Mouse (Mus musculus): ENCODE data around the gene Prg2. TPM values are rescaled to one million over a fixed set of nuclear protein-coding genes. Genes with fewer than 3 reads are reported as not detected.

Gene Prg2
- polyA plus RNA-seq, 1 experiment from 2014 or later: not detected

DNA sequence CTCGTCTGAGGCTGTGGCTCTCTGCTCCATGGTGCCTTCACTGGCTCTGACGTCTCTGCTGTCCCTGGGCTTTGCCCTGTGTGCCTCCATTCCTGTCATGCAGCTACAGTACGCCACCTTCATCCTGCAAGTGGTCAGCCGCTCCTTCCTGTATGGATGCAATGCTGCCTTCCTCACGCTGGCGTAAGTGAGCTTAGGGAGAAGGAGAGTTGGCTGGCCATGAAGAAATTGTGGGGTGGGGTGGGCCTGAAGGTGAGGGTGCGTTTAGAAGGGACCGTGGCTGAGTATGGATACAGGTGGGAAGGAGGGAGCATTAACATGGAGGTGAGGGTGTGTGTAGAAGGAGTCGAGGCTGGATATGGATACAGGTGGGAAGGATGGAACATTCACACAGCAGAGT, 24.8 kb upstream of the Prg2 start:
- H3K27me3 ChIP-seq (ENCODE audit: control insufficient read depth, insufficient read depth, low read length): no peaks in the 10 kb centered on the region

DNA sequence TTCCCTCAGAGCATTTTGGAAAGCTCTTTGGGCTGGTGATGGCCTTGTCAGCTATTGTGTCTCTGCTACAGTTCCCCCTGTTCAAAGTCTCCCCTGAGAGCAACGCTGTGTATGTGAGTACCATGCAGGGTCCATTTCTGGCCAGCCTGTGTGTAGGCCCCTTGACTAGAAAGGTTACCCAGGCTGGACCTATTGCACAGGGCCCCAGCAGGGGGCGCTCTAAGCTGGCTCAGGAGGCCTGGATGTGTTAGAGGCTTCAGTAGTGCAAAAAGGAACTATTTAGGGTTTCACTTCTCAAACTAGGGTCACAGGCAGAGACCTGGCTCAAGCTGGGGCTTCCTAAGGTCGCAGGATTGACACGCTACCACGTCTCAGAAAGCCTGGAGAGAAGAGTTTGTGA, 24.0 kb upstream of the Prg2 start:
- ATAC-seq (ENCODE audit: low read depth): peak; percentile 38; the same call in 1 of the 2 replicates
- Histone ChIP-seq H3K9ac (replicated peaks; ENCODE audit: low read depth, low read length) (no peak overlapping the region), H3K4me3 (ENCODE audit: low read depth, low read length) (no peak overlapping the region), H3K27me3 (ENCODE audit: control insufficient read depth, insufficient read depth, low read length) (no peaks in the 10 kb centered on the region), H3K4me1 (ENCODE audit: control insufficient read depth, insufficient read depth, low read length) (no peaks in the 10 kb centered on the region), H3K36me3 (ENCODE audit: control insufficient read depth, insufficient read depth, low read length) (no peaks in the 10 kb centered on the region), H3K27ac (ENCODE audit: low read depth, low read length) (no peak overlapping the region), H3K4me2 (ENCODE audit: low read depth, low read length) (no peak overlapping the region), H3K9me3 (ENCODE audit: control insufficient read depth, low read length) (no peaks in the 10 kb centered on the region)
- 64% methylated on average over 5 of the region's 5 CpGs for WGBS

More for the DNA sequence above, 24.8 kb upstream of the Prg2 start:
- WGBS: 91% methylated on average over 9 of the region's 9 CpGs
- Histone ChIP-seq H3K27ac (ENCODE audit: low read depth, low read length) (no peak overlapping the region), H3K4me3 (ENCODE audit: low read depth, low read length) (no peak overlapping the region), H3K4me2 (ENCODE audit: low read depth, low read length) (no peak overlapping the region), H3K9me3 (ENCODE audit: control insufficient read depth, low read length) (no peaks in the 10 kb centered on the region), H3K4me1 (ENCODE audit: control insufficient read depth, insufficient read depth, low read length) (no peaks in the 10 kb centered on the region), H3K9ac (replicated peaks; ENCODE audit: low read depth, low read length) (no peak overlapping the region), H3K36me3 (ENCODE audit: control insufficient read depth, insufficient read depth, low read length) (no peaks in the 10 kb centered on the region)
- ATAC-seq (ENCODE audit: low read depth): no peak

DNA sequence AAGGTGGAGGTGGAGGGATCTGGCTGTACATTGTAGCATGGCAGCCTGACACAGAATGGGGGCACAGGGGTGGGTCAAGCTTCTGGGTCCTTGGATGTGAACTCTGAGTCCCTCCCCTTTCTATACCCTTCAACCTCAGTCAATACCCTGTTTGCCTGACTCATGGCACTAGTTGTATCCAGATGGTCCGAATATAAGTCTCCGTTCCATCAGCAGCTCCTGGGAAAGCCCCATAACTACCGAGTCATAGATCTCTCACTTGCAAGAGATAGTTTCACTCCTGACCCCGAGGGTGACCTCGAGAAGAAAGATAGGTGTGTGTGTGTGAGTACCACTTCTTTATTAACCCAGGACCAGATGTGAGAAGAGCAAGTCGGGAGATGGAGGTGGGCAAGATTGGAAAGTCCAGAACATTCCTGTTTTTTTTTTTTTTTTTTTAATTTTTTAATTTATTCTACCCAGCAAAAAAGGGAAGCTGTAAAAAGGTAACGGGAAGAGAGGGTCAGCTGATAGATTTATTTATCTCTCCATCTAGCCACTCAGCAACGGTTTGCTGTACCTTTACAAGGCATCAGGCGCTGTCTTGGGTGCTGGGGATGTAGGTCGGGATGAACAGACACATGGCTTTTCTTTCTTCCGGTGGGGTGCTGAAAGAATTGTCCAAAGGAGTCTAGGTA, 21.5 kb upstream of the Prg2 start:
- no peak overlapping the region for H3K9ac ChIP-seq (replicated peaks; ENCODE audit: low read depth, low read length)
- 93% methylated on average over 11 of the region's 11 CpGs for WGBS
- no peaks in the 10 kb centered on the region for H3K36me3 ChIP-seq (ENCODE audit: control insufficient read depth, insufficient read depth, low read length)
- H3K9me3 ChIP-seq (ENCODE audit: control insufficient read depth, low read length): no peaks in the 10 kb centered on the region
- H3K4me2 ChIP-seq (ENCODE audit: low read depth, low read length): no peak overlapping the region
- no peak for ATAC-seq (ENCODE audit: low read depth)
- no peak overlapping the region for H3K4me3 ChIP-seq (ENCODE audit: low read depth, low read length)
- no peaks in the 10 kb centered on the region for H3K4me1 ChIP-seq (ENCODE audit: control insufficient read depth, insufficient read depth, low read length)
- H3K27ac ChIP-seq (ENCODE audit: low read depth, low read length): no peak overlapping the region
- H3K27me3 ChIP-seq (ENCODE audit: control insufficient read depth, insufficient read depth, low read length): no peaks in the 10 kb centered on the region

DNA sequence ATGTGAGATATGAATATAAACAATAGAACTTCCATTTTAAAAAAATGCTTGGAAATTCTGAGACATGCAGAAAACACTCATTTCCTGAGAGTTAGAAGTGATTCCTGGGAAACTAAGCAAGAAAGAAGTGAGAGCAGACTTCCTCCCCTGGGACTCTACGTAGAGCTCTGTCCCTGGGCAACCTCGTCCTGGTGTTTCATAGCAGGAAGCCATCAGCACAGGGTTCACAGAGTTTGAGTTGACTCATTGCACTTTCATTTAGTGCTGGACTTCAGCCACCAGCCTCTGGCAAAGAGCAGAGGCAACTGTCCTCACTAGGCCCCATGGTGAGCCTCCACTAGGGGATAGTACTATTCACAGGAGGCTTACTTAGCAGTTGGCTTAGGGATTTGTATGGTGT, 19.0 kb upstream of the Prg2 start:
- no peaks in the 10 kb centered on the region for H3K27me3 ChIP-seq (ENCODE audit: control insufficient read depth, insufficient read depth, low read length)
- WGBS: 83% methylated on average over 2 of the region's 2 CpGs
- H3K36me3 ChIP-seq (ENCODE audit: control insufficient read depth, insufficient read depth, low read length): no peaks in the 10 kb centered on the region
- no peak for ATAC-seq (ENCODE audit: low read depth)
- H3K4me2 ChIP-seq (ENCODE audit: low read depth, low read length): no peak overlapping the region
- H3K4me3 ChIP-seq (ENCODE audit: low read depth, low read length): no peak overlapping the region
- no peaks in the 10 kb centered on the region for H3K4me1 ChIP-seq (ENCODE audit: control insufficient read depth, insufficient read depth, low read length)
- H3K9me3 ChIP-seq (ENCODE audit: control insufficient read depth, low read length): no peaks in the 10 kb centered on the region
- H3K27ac ChIP-seq (ENCODE audit: low read depth, low read length): no peak overlapping the region
- no peak overlapping the region for H3K9ac ChIP-seq (replicated peaks; ENCODE audit: low read depth, low read length)

DNA sequence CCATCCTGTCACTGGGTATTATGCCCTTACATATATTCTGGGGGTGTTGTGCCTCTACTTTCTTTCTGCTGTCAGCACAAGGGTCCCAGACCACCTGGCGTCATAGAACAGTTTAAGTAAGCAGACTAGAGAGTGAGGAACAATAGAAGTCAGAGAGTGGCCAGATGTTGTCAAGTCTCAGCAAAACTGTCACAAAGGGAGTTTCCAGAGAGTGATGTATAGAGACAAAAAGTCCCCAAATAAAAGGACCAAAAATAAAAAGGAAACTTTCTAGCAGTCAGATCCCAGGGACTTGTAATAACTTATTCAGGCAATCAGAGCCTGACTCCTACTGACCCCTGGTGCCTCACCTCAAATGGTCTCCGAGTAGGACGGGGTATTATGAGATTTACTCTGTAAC, 18.4 kb upstream of the Prg2 start:
- Histone ChIP-seq H3K9ac (replicated peaks; ENCODE audit: low read depth, low read length) (no peak overlapping the region), H3K4me1 (ENCODE audit: control insufficient read depth, insufficient read depth, low read length) (no peaks in the 10 kb centered on the region), H3K4me3 (ENCODE audit: low read depth, low read length) (no peak overlapping the region), H3K4me2 (ENCODE audit: low read depth, low read length) (no peak overlapping the region), H3K9me3 (ENCODE audit: control insufficient read depth, low read length) (no peaks in the 10 kb centered on the region), H3K27me3 (ENCODE audit: control insufficient read depth, insufficient read depth, low read length) (no peaks in the 10 kb centered on the region), H3K36me3 (ENCODE audit: control insufficient read depth, insufficient read depth, low read length) (no peaks in the 10 kb centered on the region), H3K27ac (ENCODE audit: low read depth, low read length) (no peak overlapping the region)
- ATAC-seq (ENCODE audit: low read depth): no peak
- 78% methylated on average over 3 of the region's 3 CpGs for WGBS

DNA sequence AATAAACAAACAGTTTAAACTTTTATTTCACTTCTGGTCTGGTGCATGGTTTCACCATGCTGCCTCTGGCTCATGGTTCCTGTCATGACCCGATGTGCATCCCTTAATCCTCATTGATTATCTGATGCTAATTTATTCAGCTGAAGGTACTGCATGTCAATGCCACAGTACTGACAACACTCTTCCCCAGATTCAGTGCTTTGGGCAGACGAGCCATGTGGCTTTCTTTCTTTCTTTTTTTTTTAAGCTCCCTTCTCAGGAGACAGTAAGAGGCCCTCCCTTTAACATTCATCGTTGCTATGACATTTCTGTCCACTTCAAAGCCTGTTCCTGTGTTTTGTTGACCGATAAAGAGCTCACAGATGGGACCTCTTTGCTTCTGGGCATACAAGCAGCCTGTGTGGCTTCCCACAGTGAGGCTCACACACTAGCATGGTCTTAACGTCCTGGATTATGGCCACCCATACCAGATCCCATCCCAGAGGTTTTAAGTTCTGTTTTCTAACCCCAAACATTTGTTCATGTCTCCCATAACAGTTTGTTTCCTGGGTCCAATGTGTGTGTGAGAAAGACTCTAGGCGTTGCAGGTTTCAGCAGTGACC, 17.3 kb upstream of the Prg2 start:
- H3K36me3 ChIP-seq (ENCODE audit: control insufficient read depth, insufficient read depth, low read length): no peaks in the 10 kb centered on the region
- H3K27me3 ChIP-seq (ENCODE audit: control insufficient read depth, insufficient read depth, low read length): no peaks in the 10 kb centered on the region
- WGBS: 40% methylated on average over 6 of the region's 6 CpGs
- no peaks in the 10 kb centered on the region for H3K4me1 ChIP-seq (ENCODE audit: control insufficient read depth, insufficient read depth, low read length)
- no peak overlapping the region for H3K27ac ChIP-seq (ENCODE audit: low read depth, low read length)
- H3K9ac ChIP-seq (replicated peaks; ENCODE audit: low read depth, low read length): no peak overlapping the region
- H3K9me3 ChIP-seq (ENCODE audit: control insufficient read depth, low read length): no peaks in the 10 kb centered on the region
- no peak overlapping the region for H3K4me3 ChIP-seq (ENCODE audit: low read depth, low read length)
- no peak overlapping the region for H3K4me2 ChIP-seq (ENCODE audit: low read depth, low read length)
- ATAC-seq (ENCODE audit: low read depth): no peak

DNA sequence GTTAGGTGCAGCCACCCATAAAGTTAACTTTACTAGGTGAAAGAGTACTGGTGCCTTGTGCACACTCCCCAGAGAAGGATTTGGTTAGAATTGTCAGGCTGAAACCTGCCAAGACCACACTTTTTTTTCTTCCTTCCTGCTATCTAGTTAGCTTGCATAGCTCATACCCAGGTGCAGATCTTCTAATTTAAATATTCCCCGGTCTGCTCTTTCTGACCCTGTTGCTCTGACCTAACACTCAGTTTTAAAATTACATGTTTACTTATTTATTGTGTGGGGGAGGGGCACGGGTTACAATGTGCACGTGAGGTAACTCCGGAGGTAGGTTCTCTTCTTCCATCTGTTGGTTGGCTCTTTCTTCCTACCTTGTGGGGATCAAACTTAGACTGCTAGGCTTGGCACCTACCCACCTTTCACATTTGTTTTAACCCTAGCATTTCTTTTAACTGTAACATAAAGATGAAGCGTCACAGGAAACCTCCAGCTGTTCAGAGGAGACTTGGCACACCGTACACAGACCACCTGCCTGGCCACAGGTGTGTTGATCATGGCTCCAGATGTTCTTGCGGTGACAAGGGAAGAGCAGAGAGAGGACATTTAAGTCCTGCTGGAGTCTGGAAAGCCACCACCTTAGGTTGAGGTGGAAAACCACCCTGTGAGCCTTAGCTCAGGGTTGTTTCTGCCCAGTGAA, 16.0 kb upstream of the Prg2 start:
- no peak for ATAC-seq (ENCODE audit: low read depth)
- H3K4me1 ChIP-seq (ENCODE audit: control insufficient read depth, insufficient read depth, low read length): no peaks in the 10 kb centered on the region
- no peak overlapping the region for H3K4me3 ChIP-seq (ENCODE audit: low read depth, low read length)
- 91% methylated on average over 7 of the region's 7 CpGs for WGBS
- no peaks in the 10 kb centered on the region for H3K9me3 ChIP-seq (ENCODE audit: control insufficient read depth, low read length)
- no peak overlapping the region for H3K27ac ChIP-seq (ENCODE audit: low read depth, low read length)
- no peak overlapping the region for H3K9ac ChIP-seq (replicated peaks; ENCODE audit: low read depth, low read length)
- H3K27me3 ChIP-seq (ENCODE audit: control insufficient read depth, insufficient read depth, low read length): no peaks in the 10 kb centered on the region
- H3K36me3 ChIP-seq (ENCODE audit: control insufficient read depth, insufficient read depth, low read length): no peaks in the 10 kb centered on the region
- no peak overlapping the region for H3K4me2 ChIP-seq (ENCODE audit: low read depth, low read length)

DNA sequence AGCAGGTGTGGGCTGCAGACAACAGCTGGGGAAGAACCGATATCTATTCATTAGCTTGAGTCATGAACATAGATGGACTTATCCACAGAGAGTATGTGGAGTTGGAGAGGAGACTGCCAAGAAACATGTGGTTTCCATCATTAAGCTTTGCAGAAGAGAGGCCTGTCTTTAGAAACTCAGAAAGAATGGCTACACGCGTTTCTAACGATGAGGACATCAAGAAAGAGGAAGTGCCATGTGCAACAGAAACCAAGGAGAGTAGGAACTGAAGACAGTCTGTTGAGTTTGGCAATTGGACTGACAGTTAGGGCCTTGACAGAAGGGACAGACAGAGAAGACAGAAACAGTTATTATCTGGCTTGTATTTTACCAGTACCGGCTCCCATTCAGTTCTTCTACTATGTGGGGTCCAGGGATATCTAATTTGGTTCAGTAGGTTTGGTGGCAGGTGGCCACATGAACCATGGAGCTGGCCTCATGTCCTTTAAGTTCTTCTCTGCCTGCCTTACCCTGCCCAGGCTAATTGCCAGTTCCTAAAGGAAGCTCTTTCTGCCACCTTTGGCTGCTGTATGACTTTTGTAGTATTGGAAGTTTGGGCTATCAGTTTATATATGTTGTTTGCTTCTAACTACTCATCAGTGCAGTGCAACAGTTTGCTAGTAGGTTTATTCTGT, 12.8 kb upstream of the Prg2 start:
- no peak overlapping the region for H3K4me3 ChIP-seq (ENCODE audit: low read depth, low read length)
- ATAC-seq (ENCODE audit: low read depth): no peak
- H3K27ac ChIP-seq (ENCODE audit: low read depth, low read length): no peak overlapping the region
- WGBS: 90% methylated on average over 5 of the region's 5 CpGs
- H3K4me1 ChIP-seq (ENCODE audit: control insufficient read depth, insufficient read depth, low read length): no peaks in the 10 kb centered on the region
- no peak overlapping the region for H3K9ac ChIP-seq (replicated peaks; ENCODE audit: low read depth, low read length)
- no peak overlapping the region for H3K4me2 ChIP-seq (ENCODE audit: low read depth, low read length)
- no peaks in the 10 kb centered on the region for H3K36me3 ChIP-seq (ENCODE audit: control insufficient read depth, insufficient read depth, low read length)
- no peaks in the 10 kb centered on the region for H3K9me3 ChIP-seq (ENCODE audit: control insufficient read depth, low read length)
- H3K27me3 ChIP-seq (ENCODE audit: control insufficient read depth, insufficient read depth, low read length): no peaks in the 10 kb centered on the region

DNA sequence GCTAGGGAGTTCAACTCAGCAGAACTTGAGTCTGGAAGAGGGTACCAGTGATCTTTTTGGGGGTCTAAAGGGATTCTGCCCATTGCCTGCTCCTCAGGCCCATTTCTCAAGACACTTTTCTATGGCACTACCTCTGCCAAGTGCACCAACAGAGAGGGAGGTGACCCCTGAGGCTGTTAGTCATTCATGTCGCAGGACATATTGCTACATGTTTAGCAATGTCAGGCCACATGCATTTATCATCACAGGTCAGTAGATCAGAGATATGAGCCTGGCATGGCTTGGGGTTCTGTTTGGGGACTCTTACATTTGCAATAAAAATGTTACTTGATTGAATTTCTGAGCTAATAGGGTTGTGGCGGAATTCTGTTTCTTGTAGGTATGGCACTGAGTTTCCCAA, 4.7 kb upstream of the Prg2 start:
- Histone ChIP-seq H3K27ac (ENCODE audit: low read depth, low read length) (no peak overlapping the region), H3K4me2 (ENCODE audit: low read depth, low read length) (no peak overlapping the region), H3K9me3 (ENCODE audit: control insufficient read depth, low read length) (no peaks in the 10 kb centered on the region), H3K36me3 (ENCODE audit: control insufficient read depth, insufficient read depth, low read length) (no peaks in the 10 kb centered on the region), H3K27me3 (ENCODE audit: control insufficient read depth, insufficient read depth, low read length) (no peaks in the 10 kb centered on the region), H3K4me1 (ENCODE audit: control insufficient read depth, insufficient read depth, low read length) (no peaks in the 10 kb centered on the region), H3K4me3 (ENCODE audit: low read depth, low read length) (no peak overlapping the region), H3K9ac (replicated peaks; ENCODE audit: low read depth, low read length) (no peak overlapping the region)
- no peak for ATAC-seq (ENCODE audit: low read depth)
- 93% methylated on average over 2 of the region's 2 CpGs for WGBS
